Mouse (Mus musculus) G1E-ER4 (cell line): Measurements from ENCODE around the gene Fkbp11. TPM values are rescaled to one million over a fixed set of nuclear protein-coding genes. Genes with fewer than 3 reads are reported as not detected.

ENCODE experiments used
- GATA1 ChIP-seq: IDR thresholded peaks from one replicate; pipeline ENCODE4 v1.8.0; 2012; ENCODE audit warnings: low read length, inconsistent platforms
- polyA plus RNA-seq: library from polyadenylated mRNA; stranded (reverse); fragments of >175 nt; gene quantifications from 2 replicates; pipeline ENCODE4 v1.2.3, GENCODE M21; 2012

Gene Fkbp11
- polyA plus RNA-seq, 1 experiment, result 10.2 TPM

- no peak for TF ChIP-seq GATA1
Observed at GRCm38 (mm10) chr15:98749093-98749492, 21.1 kb upstream of the Fkbp11 start.

- TF ChIP-seq GATA1, result no peak
Observed at GRCm38 (mm10) chr15:98747296-98747695, 19.3 kb upstream of the Fkbp11 start.

GRCm38 (mm10) chr15:98746344-98746965 lies 18.5 kb upstream of the Fkbp11 start:
- no peak for TF ChIP-seq GATA1

GRCm38 (mm10) chr15:98742766-98743428 lies 14.9 kb upstream of the Fkbp11 start:
- no peak for TF ChIP-seq GATA1

- TF ChIP-seq GATA1, result no peak
Observed at GRCm38 (mm10) chr15:98740219-98740618, 12.2 kb upstream of the Fkbp11 start.

- TF ChIP-seq GATA1, result no peak
Observed at GRCm38 (mm10) chr15:98738796-98739195, 10.8 kb upstream of the Fkbp11 start.

GRCm38 (mm10) chr15:98737881-98738280 lies 9.9 kb upstream of the Fkbp11 start:
- no peak for TF ChIP-seq GATA1

- no peak for TF ChIP-seq GATA1
Observed at GRCm38 (mm10) chr15:98736521-98736920, 8.5 kb upstream of the Fkbp11 start.

GRCm38 (mm10) chr15:98733976-98734566 lies 6.1 kb upstream of the Fkbp11 start:
- TF ChIP-seq GATA1, result no peak

GRCm38 (mm10) chr15:98733370-98733769 lies 5.4 kb upstream of the Fkbp11 start:
- no peak for TF ChIP-seq GATA1

GRCm38 (mm10) chr15:98732006-98732531 lies 4.1 kb upstream of the Fkbp11 start:
- TF ChIP-seq GATA1, result no peak

- no peak for TF ChIP-seq GATA1
Observed at GRCm38 (mm10) chr15:98730790-98731189, 2.8 kb upstream of the Fkbp11 start.

GRCm38 (mm10) chr15:98729791-98730545 lies 2.0 kb upstream of the Fkbp11 start:
- no peak for TF ChIP-seq GATA1

- TF ChIP-seq GATA1, result no peak
Observed at GRCm38 (mm10) chr15:98728366-98728765, 368 bp upstream of the Fkbp11 start.

- TF ChIP-seq GATA1, result no peak
Observed at GRCm38 (mm10) chr15:98726746-98727145, 1.3 kb downstream of the Fkbp11 start.

- no peak for TF ChIP-seq GATA1
Observed at GRCm38 (mm10) chr15:98726079-98726478, 1.9 kb downstream of the Fkbp11 start.
